13 mouse cellular contexts compared by ENCODE assay signal in the genomic region with DNA sequence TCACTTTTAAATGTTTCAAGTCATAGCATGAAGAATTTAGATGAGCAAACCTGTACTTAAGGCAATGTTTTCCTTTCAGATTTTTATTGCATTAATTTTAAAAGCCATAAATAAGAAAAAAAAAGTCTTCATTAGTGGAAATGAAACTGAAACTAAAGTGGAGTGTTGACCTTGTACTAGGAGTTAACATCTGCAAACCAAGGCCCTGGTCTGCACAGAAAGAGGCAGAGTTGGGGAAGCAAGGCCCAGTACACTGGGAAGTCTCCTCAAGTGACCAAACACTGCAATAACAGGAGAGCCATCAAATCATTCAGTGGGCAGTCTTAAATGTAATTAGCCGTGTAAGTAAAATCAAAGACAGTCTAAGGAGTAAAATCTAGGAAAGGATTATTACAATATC. TPM values are rescaled to one million over a fixed set of nuclear protein-coding genes. Genes with fewer than 3 reads are reported as not detected.
DNase-seq lines count a peak whose midpoint lies in the region; ATAC-seq and TF ChIP-seq lines count a peak whose summit lies in the region.
"Had no signal": no experiment of that assay in that cellular context is flagged by ENCODE, and none has a peak within 500 bp of the region (broad histone marks: within the 10 kb centered on the region; RNA-seq: fewer than 3 reads in every experiment).

No protein-coding gene starts in this region.

- H3K27ac ChIP-seq in liver, postnatal 0 days (ENCODE audit: low read depth) = peak overlapping the region; percentile 61; the same call in 1 of the 2 replicates
- no peak overlapping the region for H3K27ac ChIP-seq in midbrain, embryonic 15.5 days
- H3K27ac ChIP-seq: liver, embryonic 15.5 days had no signal

- DNase-seq in adrenal gland, postnatal 14 days = peak; percentile 22
- no peak for DNase-seq in adrenal gland, postnatal 10 days
- DNase-seq in liver, postnatal 0 days = no peak
- DNase-seq in liver = no peak
- no peak for DNase-seq in frontal cortex, adult 2 months (ENCODE audit: extremely low spot score in 1 of 2, low spot score in 1 of 2)
- DNase-seq: cerebellum, adult 9-10 months; gastrocnemius, postnatal 36 days; heart, postnatal 36 days; thymus, adult 18-20 months had no signal

- ATAC-seq in liver, postnatal 0 days = peak; percentile 47; the same call in 1 of the 2 replicates
- ATAC-seq in common myeloid progenitor, adult 5-6 weeks (replicated peaks; ENCODE audit: low read depth, poor library complexity, severe bottlenecking) = peak; percentile 65
- ATAC-seq in monocyte, adult 5-6 weeks (replicated peaks; ENCODE audit: insufficient number of reproducible peaks, low FRiP score, low TSS enrichment, poor library complexity, severe bottlenecking) = peak; percentile 74; the same call in 1 of the 2 replicates
- ATAC-seq in midbrain, embryonic 15.5 days (replicated peaks) = no peak

- H3K27me3 ChIP-seq in liver, postnatal 0 days (ENCODE audit: insufficient read depth, low read length) = no peaks in the 10 kb centered on the region
- H3K27me3 ChIP-seq in midbrain, embryonic 15.5 days (replicated peaks) = no peaks in the 10 kb centered on the region
- H3K27me3 ChIP-seq: liver, embryonic 15.5 days had no signal

- no peak overlapping the region for H3K9ac ChIP-seq in liver, postnatal 0 days (replicated peaks)
- no peak overlapping the region for H3K9ac ChIP-seq in midbrain, embryonic 15.5 days
- H3K9ac ChIP-seq: liver, embryonic 15.5 days had no signal

- TF ChIP-seq EP300 in liver, postnatal 0 days (IDR thresholded peaks at IDR 0.05; ENCODE audit: low read depth) = no peak

- no peak overlapping the region for H3K4me2 ChIP-seq in liver, postnatal 0 days (ENCODE audit: low read depth, low read length)
- H3K4me2 ChIP-seq in midbrain, embryonic 15.5 days = no peak overlapping the region
- H3K4me2 ChIP-seq: liver, embryonic 15.5 days had no signal

- WGBS in liver, postnatal 0 days (ENCODE audit: insufficient replicate concordance) = 27% methylated on average over 1 of the region's 1 CpGs
- WGBS in midbrain, embryonic 15.5 days = 74% methylated on average over 1 of the region's 1 CpGs

- no peaks in the 10 kb centered on the region for H3K9me3 ChIP-seq in liver, postnatal 0 days (ENCODE audit: low read length)
- H3K9me3 ChIP-seq in midbrain, embryonic 15.5 days = no peaks in the 10 kb centered on the region
- H3K9me3 ChIP-seq: liver, embryonic 15.5 days had no signal

- no peak overlapping the region for H3K4me3 ChIP-seq in liver, postnatal 0 days (ENCODE audit: low read depth, low read length)
- no peak overlapping the region for H3K4me3 ChIP-seq in midbrain, embryonic 15.5 days
- H3K4me3 ChIP-seq: liver, embryonic 15.5 days had no signal

- no peak for TF ChIP-seq CTCF in liver, postnatal 0 days (IDR thresholded peaks at IDR 0.05; ENCODE audit: low read depth)

- H3K4me1 ChIP-seq in liver, postnatal 0 days (ENCODE audit: insufficient read depth) = peaks cover 26% of the 10 kb centered on the region
- peaks cover 11% of the 10 kb centered on the region for H3K4me1 ChIP-seq in midbrain, embryonic 15.5 days

- H3K36me3 ChIP-seq in liver, postnatal 0 days (replicated peaks; ENCODE audit: insufficient read depth, low read length) = no peaks in the 10 kb centered on the region
- H3K36me3 ChIP-seq in midbrain, embryonic 15.5 days (replicated peaks) = no peaks in the 10 kb centered on the region
- H3K36me3 ChIP-seq: liver, embryonic 15.5 days had no signal

RNA-seq across cellular contexts. Expression of gene Ppp3ca, which starts 38.3 kb away (rescaled TPM):
- 46.9 and 56.3 TPM in 2 replicates for total RNA-seq in adrenal gland, postnatal 14 days (2021)
- total RNA-seq in adrenal gland, postnatal 10 days (2021) = 10 to 100 TPM; 51.0 to 62.6 TPM
- polyA plus RNA-seq in liver, postnatal 0 days (2015; fragmentation: Nextera tagmentation; extraction: Ambion mirVana) = 21.6 and 23.7 TPM in 2 replicates
- 35.6 and 45.0 TPM in 2 replicates for total RNA-seq in common myeloid progenitor, adult 5-6 weeks (2017)
- total RNA-seq in monocyte, adult 5-6 weeks (2017) = 87.7 to 108 TPM (median 93.6 TPM) in 3 replicates
- polyA plus RNA-seq in frontal cortex, adult 2 months (2012; rRNA removed) = 403 and 422 TPM in 2 replicates
- polyA plus RNA-seq in midbrain, embryonic 15.5 days (2015; fragmentation: Nextera tagmentation; extraction: Ambion mirVana) = 145 and 148 TPM in 2 replicates
